ENCODE assay signal across 23 mouse cellular contexts in the genomic region with DNA sequence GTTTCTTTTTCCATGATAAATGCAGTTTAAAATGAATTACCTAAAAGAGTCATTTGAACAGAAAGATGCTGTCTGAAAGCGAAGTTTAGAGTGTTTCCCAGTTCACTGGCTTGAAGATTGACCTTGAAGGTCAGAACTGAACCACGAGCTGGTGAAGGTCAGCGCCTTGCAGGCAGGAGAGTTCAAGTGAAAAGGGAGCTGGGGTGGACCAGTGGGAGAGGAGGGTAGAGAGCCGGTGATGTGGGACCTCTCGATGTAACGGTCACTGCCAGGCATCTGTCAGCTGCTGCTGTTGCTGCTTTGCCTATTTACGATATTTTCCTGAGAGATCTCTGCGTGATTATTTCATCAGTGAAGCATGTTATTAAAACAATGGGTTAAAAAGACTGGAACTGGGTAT.
"Had no signal": no experiment of that assay in that cellular context is flagged by ENCODE, and none has a peak within 500 bp of the region (broad histone marks: within the 10 kb centered on the region; RNA-seq: fewer than 3 reads in every experiment).

No protein-coding gene starts in this region.

- H3K4me3 ChIP-seq: heart, embryonic 10.5 days; heart, embryonic 12.5 days; hindbrain, embryonic 13.5 days; hindbrain, embryonic 15.5 days; kidney, embryonic 15.5 days; limb, embryonic 13.5 days; limb, embryonic 15.5 days; liver, embryonic 12.5 days had no signal

- H3K9me3 ChIP-seq: heart, embryonic 10.5 days; heart, embryonic 12.5 days; hindbrain, embryonic 13.5 days; hindbrain, embryonic 15.5 days; kidney, embryonic 15.5 days; limb, embryonic 13.5 days; limb, embryonic 15.5 days; liver, embryonic 12.5 days had no signal

- H3K4me2 ChIP-seq: heart, embryonic 12.5 days; hindbrain, embryonic 13.5 days; hindbrain, embryonic 15.5 days; kidney, embryonic 15.5 days; limb, embryonic 13.5 days; limb, embryonic 15.5 days; liver, embryonic 12.5 days had no signal

- ATAC-seq: hindbrain, postnatal 0 days; intestine, embryonic 16.5 days; liver, embryonic 12.5 days had no signal

- DNase-seq: gastrocnemius, postnatal 14 days; gastrocnemius, postnatal 36 days; heart, adult 18-20 months; heart, postnatal 10 days; kidney, adult 18-20 months; kidney, adult 8-10 months; kidney, postnatal 14 days; kidney, postnatal 36 days; layer of hippocampus, adult 9-11 months; layer of hippocampus, postnatal 36 days; left cerebral cortex, postnatal 4 days had no signal

- H3K4me1 ChIP-seq: heart, embryonic 10.5 days; heart, embryonic 12.5 days; hindbrain, embryonic 13.5 days; hindbrain, embryonic 15.5 days; kidney, embryonic 15.5 days; limb, embryonic 13.5 days; limb, embryonic 15.5 days; liver, embryonic 12.5 days had no signal

- H3K27ac ChIP-seq: heart, embryonic 10.5 days; hindbrain, embryonic 13.5 days; hindbrain, embryonic 15.5 days; hindbrain, postnatal 0 days; kidney, embryonic 15.5 days; kidney, postnatal 0 days; limb, embryonic 13.5 days; limb, embryonic 15.5 days; liver, embryonic 12.5 days; liver, embryonic 14.5 days had no signal

- H3K27me3 ChIP-seq: heart, embryonic 12.5 days; hindbrain, embryonic 13.5 days; hindbrain, embryonic 15.5 days; kidney, embryonic 15.5 days; limb, embryonic 13.5 days; limb, embryonic 15.5 days; liver, embryonic 12.5 days had no signal

- H3K9ac ChIP-seq: heart, embryonic 12.5 days; hindbrain, embryonic 13.5 days; hindbrain, embryonic 15.5 days; kidney, embryonic 15.5 days; limb, embryonic 13.5 days; limb, embryonic 15.5 days; liver, embryonic 12.5 days; liver, embryonic 14.5 days had no signal
